Mouse (Mus musculus): ENCODE measurements around the gene Zswim4.

DNA sequence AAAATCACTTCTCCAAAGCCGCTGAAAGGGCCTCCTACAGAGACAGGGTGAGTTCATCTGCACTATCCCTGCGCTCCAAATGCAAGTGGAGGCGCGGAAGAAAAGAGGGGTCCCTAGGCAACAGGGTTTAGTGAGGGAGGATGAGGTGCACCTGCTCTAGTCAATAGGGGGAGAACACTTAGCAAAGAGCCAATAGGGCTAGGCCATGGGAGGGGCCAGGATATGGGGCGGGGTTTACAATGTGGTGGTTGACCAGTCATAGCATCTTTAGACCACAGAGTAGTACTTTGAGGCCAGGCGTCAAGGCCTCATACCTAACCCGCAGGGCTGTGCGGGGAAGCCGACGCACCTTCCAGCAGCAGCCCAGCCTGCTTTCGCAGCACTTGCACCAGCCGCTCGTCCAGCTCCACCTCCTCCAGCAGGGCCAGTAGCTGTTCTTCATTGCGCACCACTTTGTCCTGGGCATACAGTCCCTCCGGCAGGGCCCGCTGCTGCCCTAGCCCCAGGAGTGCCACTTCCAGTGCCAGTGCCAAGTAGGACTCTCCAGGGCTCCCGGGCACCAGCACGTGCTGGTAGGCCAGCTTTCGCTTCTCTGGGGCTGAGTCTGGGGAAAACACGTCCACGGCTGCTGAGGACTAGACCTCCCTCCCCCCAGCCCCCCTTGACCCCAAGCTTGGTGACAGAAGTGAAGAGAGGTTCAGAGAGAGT is 13.4 kb downstream of the Zswim4 start:
- TF ChIP-seq MAFK (IDR thresholded peaks at IDR 0.05; ENCODE audit: insufficient read depth, low read depth, low read length): no peak
- no peak for TF ChIP-seq HCFC1 (IDR thresholded peaks at IDR 0.05; ENCODE audit: borderline replicate concordance, insufficient read depth, low read length)

Data from ES-E14 (cell line).